Mouse (Mus musculus): ENCODE measurements at regions not wholly inside any gene's neighbourhood (a gene's known extent, or its start where the extent isn't known, plus 50 kb on each side); places are given as distances from the start of the nearest gene placed in this dataset.
A peak's percentile ranks its signal among the peaks of the same experiment; 100 is the strongest.

DNA sequence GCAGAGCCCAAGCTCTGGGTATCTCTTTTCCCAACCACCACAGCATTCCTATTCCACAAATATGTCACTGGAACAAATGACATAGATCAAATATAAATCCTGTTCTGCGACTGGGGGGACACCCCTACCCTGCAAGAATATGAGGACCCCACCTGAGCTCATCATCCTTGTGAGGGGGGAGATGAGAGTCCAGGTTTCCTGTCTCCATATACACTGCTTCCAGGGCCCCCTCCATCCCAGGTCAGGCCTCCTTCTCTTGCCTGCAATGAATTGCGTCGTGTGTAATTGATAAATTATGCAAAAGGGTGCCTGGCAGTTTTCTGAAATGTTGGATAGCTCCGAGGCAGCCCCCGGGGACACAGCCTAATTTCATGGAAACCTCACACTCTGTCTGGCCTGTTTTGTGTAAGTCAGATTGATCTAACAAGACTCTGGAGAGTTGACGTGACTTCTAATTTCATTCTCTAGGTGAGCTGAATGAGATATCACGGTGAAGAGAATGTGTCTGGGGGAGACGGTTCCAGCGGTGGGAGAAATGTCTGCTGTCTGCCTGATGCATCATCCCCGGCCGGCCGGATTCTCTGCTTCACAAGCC, 110.3 kb upstream of the Tle3 start:
- Histone ChIP-seq H3K36me3 (ENCODE audit: control insufficient read depth, insufficient read depth, low read length, poor library complexity, severe bottlenecking) (no peaks in the 10 kb centered on the region), H3K27me3 (ENCODE audit: control insufficient read depth, insufficient read depth, low read length, poor library complexity, severe bottlenecking) (no peaks in the 10 kb centered on the region)
- DNase-seq (ENCODE audit: low read depth, low spot score): no peak

GRCm38 (mm10) chr9:61263335-61263734, 108.8 kb upstream of the Tle3 start:
- Histone ChIP-seq H3K27me3 (ENCODE audit: control insufficient read depth, insufficient read depth, low read length, poor library complexity, severe bottlenecking) (no peaks in the 10 kb centered on the region), H3K36me3 (ENCODE audit: control insufficient read depth, insufficient read depth, low read length, poor library complexity, severe bottlenecking) (no peaks in the 10 kb centered on the region)
- no peak for DNase-seq (ENCODE audit: low read depth, low spot score)

DNA sequence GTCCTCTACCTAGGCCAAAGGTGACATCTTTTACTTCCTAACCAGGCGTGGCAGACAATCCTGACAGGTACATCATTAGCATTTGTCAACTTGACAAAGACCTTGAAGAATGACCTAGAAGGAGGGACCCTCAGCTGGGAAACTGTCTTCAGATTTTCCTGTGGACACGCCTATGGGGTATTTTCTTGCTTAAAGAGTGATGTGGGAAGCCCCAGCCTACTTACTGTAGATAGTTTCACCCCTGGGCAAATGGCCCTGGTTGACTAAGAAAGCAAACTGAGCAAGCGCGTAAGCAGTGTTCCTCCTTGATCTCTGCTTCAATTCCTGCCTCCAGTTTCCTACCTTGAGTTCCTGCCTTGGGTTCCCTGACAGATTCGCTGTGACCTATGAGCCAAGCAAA, 106.7 kb upstream of the Tle3 start:
- no peaks in the 10 kb centered on the region for H3K36me3 ChIP-seq (ENCODE audit: control insufficient read depth, insufficient read depth, low read length, poor library complexity, severe bottlenecking)
- no peak for DNase-seq (ENCODE audit: low read depth, low spot score)
- no peaks in the 10 kb centered on the region for H3K27me3 ChIP-seq (ENCODE audit: control insufficient read depth, insufficient read depth, low read length, poor library complexity, severe bottlenecking)

GRCm38 (mm10) chr9:61266992-61267391, 105.2 kb upstream of the Tle3 start:
- no peaks in the 10 kb centered on the region for H3K27me3 ChIP-seq (ENCODE audit: control insufficient read depth, insufficient read depth, low read length, poor library complexity, severe bottlenecking)
- DNase-seq (ENCODE audit: low read depth, low spot score): no peak
- H3K36me3 ChIP-seq (ENCODE audit: control insufficient read depth, insufficient read depth, low read length, poor library complexity, severe bottlenecking): no peaks in the 10 kb centered on the region

GRCm38 (mm10) chr9:61267541-61267940, 104.6 kb upstream of the Tle3 start:
- Histone ChIP-seq H3K36me3 (ENCODE audit: control insufficient read depth, insufficient read depth, low read length, poor library complexity, severe bottlenecking) (no peaks in the 10 kb centered on the region), H3K27me3 (ENCODE audit: control insufficient read depth, insufficient read depth, low read length, poor library complexity, severe bottlenecking) (no peaks in the 10 kb centered on the region)
- peak; percentile 35 for DNase-seq (ENCODE audit: low read depth, low spot score)

- no peak for DNase-seq (ENCODE audit: low read depth, low spot score)
- no peaks in the 10 kb centered on the region for H3K27me3 ChIP-seq (ENCODE audit: control insufficient read depth, insufficient read depth, low read length, poor library complexity, severe bottlenecking)
Observed at GRCm38 (mm10) chr9:61268162-61268561, 104.0 kb upstream of the Tle3 start.

DNA sequence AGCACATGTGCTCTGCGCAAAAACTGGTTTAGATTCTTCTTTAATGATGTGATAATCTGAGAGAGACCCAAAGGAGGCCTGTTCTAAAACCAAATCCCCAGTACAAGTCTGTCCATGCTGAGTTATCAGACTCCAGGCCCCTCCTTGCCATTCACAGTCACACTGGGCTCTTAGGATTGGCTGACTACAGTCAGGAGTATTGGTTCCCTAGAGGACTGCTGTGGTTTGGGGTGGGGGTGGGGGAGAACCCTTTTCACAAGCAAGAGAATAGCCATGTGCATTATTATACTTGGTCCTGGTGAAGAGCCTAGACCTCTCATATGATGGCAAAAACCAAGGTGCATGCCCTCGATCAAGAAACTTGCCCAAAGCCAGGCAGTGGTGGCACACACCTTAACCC, 103.5 kb upstream of the Tle3 start:
- no peaks in the 10 kb centered on the region for H3K27me3 ChIP-seq (ENCODE audit: control insufficient read depth, insufficient read depth, low read length, poor library complexity, severe bottlenecking)
- peak; percentile 52 for DNase-seq (ENCODE audit: low read depth, low spot score)
- no peaks in the 10 kb centered on the region for H3K36me3 ChIP-seq (ENCODE audit: control insufficient read depth, insufficient read depth, low read length, poor library complexity, severe bottlenecking)

More at GRCm38 (mm10) chr9:61268162-61268561, 104.0 kb upstream of the Tle3 start:
- H3K36me3 ChIP-seq (ENCODE audit: control insufficient read depth, insufficient read depth, low read length, poor library complexity, severe bottlenecking): no peaks in the 10 kb centered on the region

GRCm38 (mm10) chr9:61269151-61269870, 102.9 kb upstream of the Tle3 start:
- Histone ChIP-seq H3K27me3 (ENCODE audit: control insufficient read depth, insufficient read depth, low read length, poor library complexity, severe bottlenecking) (no peaks in the 10 kb centered on the region), H3K36me3 (ENCODE audit: control insufficient read depth, insufficient read depth, low read length, poor library complexity, severe bottlenecking) (no peaks in the 10 kb centered on the region)
- no peak for DNase-seq (ENCODE audit: low read depth, low spot score)

- DNase-seq (ENCODE audit: low read depth, low spot score): no peak
- Histone ChIP-seq H3K36me3 (ENCODE audit: control insufficient read depth, insufficient read depth, low read length, poor library complexity, severe bottlenecking) (no peaks in the 10 kb centered on the region), H3K27me3 (ENCODE audit: control insufficient read depth, insufficient read depth, low read length, poor library complexity, severe bottlenecking) (no peaks in the 10 kb centered on the region)
Observed at GRCm38 (mm10) chr9:61271243-61271642, 100.9 kb upstream of the Tle3 start.

- Histone ChIP-seq H3K36me3 (ENCODE audit: control insufficient read depth, insufficient read depth, low read length, poor library complexity, severe bottlenecking) (no peaks in the 10 kb centered on the region), H3K27me3 (ENCODE audit: control insufficient read depth, insufficient read depth, low read length, poor library complexity, severe bottlenecking) (no peaks in the 10 kb centered on the region)
- DNase-seq (ENCODE audit: low read depth, low spot score): no peak
Observed at GRCm38 (mm10) chr9:61271769-61272352, 100.3 kb upstream of the Tle3 start.

DNA sequence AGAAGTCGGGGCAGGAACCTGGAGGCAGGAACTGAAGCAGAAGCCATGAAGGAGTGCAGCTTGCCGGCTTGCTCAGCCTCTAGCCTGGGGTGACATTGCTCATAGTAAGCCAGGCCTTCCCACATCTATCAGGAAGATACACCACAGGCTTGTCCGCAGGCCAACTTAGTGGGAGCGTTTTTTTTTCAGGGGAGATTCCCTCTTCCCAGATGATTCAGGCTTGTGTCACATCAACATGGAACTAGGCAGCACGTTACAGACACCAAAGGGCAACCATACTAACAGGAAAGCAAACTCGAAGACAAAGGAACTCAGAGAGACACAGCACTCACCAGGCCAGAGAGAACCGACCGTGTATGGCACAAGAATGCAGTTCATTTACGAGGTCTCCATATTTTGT, 98.1 kb upstream of the Tle3 start:
- H3K27me3 ChIP-seq (ENCODE audit: control insufficient read depth, insufficient read depth, low read length, poor library complexity, severe bottlenecking): no peaks in the 10 kb centered on the region
- DNase-seq (ENCODE audit: low read depth, low spot score): no peak
- no peaks in the 10 kb centered on the region for H3K36me3 ChIP-seq (ENCODE audit: control insufficient read depth, insufficient read depth, low read length, poor library complexity, severe bottlenecking)

GRCm38 (mm10) chr9:61277369-61278215, 94.6 kb upstream of the Tle3 start:
- DNase-seq (ENCODE audit: low read depth, low spot score): peak; percentile 86

GRCm38 (mm10) chr9:61278216-61278758, 93.9 kb upstream of the Tle3 start:
- DNase-seq (ENCODE audit: low read depth, low spot score): peak; percentile 11
- Histone ChIP-seq H3K36me3 (ENCODE audit: control insufficient read depth, insufficient read depth, low read length, poor library complexity, severe bottlenecking) (no peaks in the 10 kb centered on the region), H3K27me3 (ENCODE audit: control insufficient read depth, insufficient read depth, low read length, poor library complexity, severe bottlenecking) (no peaks in the 10 kb centered on the region)

More at GRCm38 (mm10) chr9:61277369-61278215, 94.6 kb upstream of the Tle3 start:
- no peaks in the 10 kb centered on the region for H3K36me3 ChIP-seq (ENCODE audit: control insufficient read depth, insufficient read depth, low read length, poor library complexity, severe bottlenecking)
- no peaks in the 10 kb centered on the region for H3K27me3 ChIP-seq (ENCODE audit: control insufficient read depth, insufficient read depth, low read length, poor library complexity, severe bottlenecking)

GRCm38 (mm10) chr9:61279044-61279543, 93.1 kb upstream of the Tle3 start:
- Histone ChIP-seq H3K36me3 (ENCODE audit: control insufficient read depth, insufficient read depth, low read length, poor library complexity, severe bottlenecking) (no peaks in the 10 kb centered on the region), H3K27me3 (ENCODE audit: control insufficient read depth, insufficient read depth, low read length, poor library complexity, severe bottlenecking) (no peaks in the 10 kb centered on the region)
- no peak for DNase-seq (ENCODE audit: low read depth, low spot score)

Data from splenic B cell, adult 2 months (primary cell).